29 mouse cellular contexts compared by ENCODE assay signal in genomic region chr4:88185872-88186426, GRCm38 (mm10).
DNase-seq lines count a peak whose midpoint lies in the region; ATAC-seq and TF ChIP-seq lines count a peak whose summit lies in the region.
"Had no signal": no experiment of that assay in that cellular context is flagged by ENCODE, and none has a peak within 500 bp of the region (broad histone marks: within the 10 kb centered on the region; RNA-seq: fewer than 3 reads in every experiment).

No protein-coding gene starts in this region.

- H3K4me2 ChIP-seq in liver, postnatal 0 days (ENCODE audit: low read depth, low read length), result no peak overlapping the region
- H3K4me2 ChIP-seq in lung, postnatal 0 days (replicated peaks; ENCODE audit: low read depth, low read length), result no peak overlapping the region
- H3K4me2 ChIP-seq: embryonic facial prominence, embryonic 13.5 days; embryonic facial prominence, embryonic 15.5 days; forebrain, embryonic 12.5 days had no signal

- no peaks in the 10 kb centered on the region for H3K27me3 ChIP-seq in liver, adult 2 months (ENCODE audit: control insufficient read depth, insufficient read depth, low read length)
- no peaks in the 10 kb centered on the region for H3K27me3 ChIP-seq in liver, postnatal 0 days (ENCODE audit: insufficient read depth, low read length)
- no peaks in the 10 kb centered on the region for H3K27me3 ChIP-seq in lung, postnatal 0 days (replicated peaks; ENCODE audit: insufficient read depth, low read length)
- H3K27me3 ChIP-seq: CH12.LX; embryonic facial prominence, embryonic 13.5 days; embryonic facial prominence, embryonic 15.5 days; forebrain, embryonic 12.5 days; Patski had no signal

- ATAC-seq in liver, postnatal 0 days, result no peak
- ATAC-seq in lung, postnatal 0 days, result no peak
- peak; percentile 75 for ATAC-seq in megakaryocyte, adult 5-6 weeks (ENCODE audit: poor library complexity, severe bottlenecking)
- ATAC-seq: activated CD4-positive, CD25-positive, alpha-beta regulatory T cell, adult 4 months; CD4-positive, CD25-positive, alpha-beta regulatory T cell, adult 4 months; forebrain, embryonic 14.5 days; forebrain, embryonic 16.5 days; Patski had no signal

- H3K36me3 ChIP-seq in liver, adult 2 months (ENCODE audit: control insufficient read depth, insufficient read depth, low read length), result no peaks in the 10 kb centered on the region; the same call in 1 of the 2 replicates
- no peaks in the 10 kb centered on the region for H3K36me3 ChIP-seq in liver, postnatal 0 days (replicated peaks; ENCODE audit: insufficient read depth, low read length)
- no peaks in the 10 kb centered on the region for H3K36me3 ChIP-seq in lung, postnatal 0 days (ENCODE audit: insufficient read depth, low read length)
- H3K36me3 ChIP-seq: embryonic facial prominence, embryonic 15.5 days; forebrain, embryonic 12.5 days had no signal

- 89% methylated on average over 6 of the region's 6 CpGs for WGBS in liver, adult 2 months
- 79% methylated on average over 6 of the region's 6 CpGs for WGBS in liver, postnatal 0 days (ENCODE audit: insufficient replicate concordance)
- 75% methylated on average over 6 of the region's 6 CpGs for WGBS in lung, postnatal 0 days

- H3K4me3 ChIP-seq in liver, adult 2 months (ENCODE audit: insufficient read depth, low read depth, low read length), result no peak overlapping the region
- no peak overlapping the region for H3K4me3 ChIP-seq in liver, postnatal 0 days (ENCODE audit: low read depth, low read length)
- no peak overlapping the region for H3K4me3 ChIP-seq in lung, postnatal 0 days (ENCODE audit: low read depth, low read length)
- H3K4me3 ChIP-seq: embryonic facial prominence, embryonic 13.5 days; embryonic facial prominence, embryonic 15.5 days; erythroblast, embryonic 14.5 days; forebrain, embryonic 10.5 days; forebrain, embryonic 12.5 days had no signal

- no peak for TF ChIP-seq EP300 in liver, postnatal 0 days (IDR thresholded peaks at IDR 0.05; ENCODE audit: low read depth)
- TF ChIP-seq EP300 in lung, postnatal 0 days (IDR thresholded peaks at IDR 0.05), result no peak

- no peak overlapping the region for H3K27ac ChIP-seq in liver, adult 2 months (replicated peaks; ENCODE audit: insufficient read depth, low read depth, low read length)
- no peak overlapping the region for H3K27ac ChIP-seq in liver, postnatal 0 days (ENCODE audit: low read depth)
- H3K27ac ChIP-seq in lung, postnatal 0 days (ENCODE audit: low read length), result no peak overlapping the region
- H3K27ac ChIP-seq: embryonic facial prominence, embryonic 13.5 days; embryonic facial prominence, embryonic 15.5 days; forebrain, embryonic 10.5 days; forebrain, embryonic 12.5 days had no signal

- no peaks in the 10 kb centered on the region for H3K79me2 ChIP-seq in liver, adult 2 months (ENCODE audit: control insufficient read depth, insufficient read depth, low read length)

- TF ChIP-seq CTCF in liver, adult 2 months (IDR thresholded peaks at IDR 0.05; ENCODE audit: low read depth, low read length), result no peak
- no peak for TF ChIP-seq CTCF in liver, postnatal 0 days (IDR thresholded peaks at IDR 0.05; ENCODE audit: low read depth)
- no peak for TF ChIP-seq CTCF in lung, postnatal 0 days (IDR thresholded peaks at IDR 0.05)

- TF ChIP-seq POLR2A in liver, adult 2 months (IDR thresholded peaks at IDR 0.05; ENCODE audit: extremely low read depth, insufficient read depth, low read length), result no peak

- H3K9me3 ChIP-seq in liver, postnatal 0 days (ENCODE audit: low read length), result no peaks in the 10 kb centered on the region
- H3K9me3 ChIP-seq in lung, postnatal 0 days (ENCODE audit: low read length), result no peaks in the 10 kb centered on the region
- H3K9me3 ChIP-seq: embryonic facial prominence, embryonic 13.5 days; embryonic facial prominence, embryonic 15.5 days; forebrain, embryonic 10.5 days; forebrain, embryonic 12.5 days; G1E had no signal

- no peak overlapping the region for H3K9ac ChIP-seq in liver, adult 2 months (ENCODE audit: low read depth, low read length)
- no peak overlapping the region for H3K9ac ChIP-seq in liver, postnatal 0 days (replicated peaks)
- no peak overlapping the region for H3K9ac ChIP-seq in lung, postnatal 0 days (replicated peaks; ENCODE audit: low read depth)
- H3K9ac ChIP-seq: embryonic facial prominence, embryonic 13.5 days; embryonic facial prominence, embryonic 15.5 days; forebrain, embryonic 12.5 days had no signal

- intact Hi-C loops in left cerebral cortex, postnatal 14 days (cut with DNase I), result no loop called here

- H3K4me1 ChIP-seq in liver, adult 2 months (ENCODE audit: control insufficient read depth, insufficient read depth, low read length), result peaks cover 2% of the 10 kb centered on the region; the same call in 1 of the 2 replicates
- H3K4me1 ChIP-seq in liver, postnatal 0 days (ENCODE audit: insufficient read depth), result no peaks in the 10 kb centered on the region
- no peaks in the 10 kb centered on the region for H3K4me1 ChIP-seq in lung, postnatal 0 days (ENCODE audit: insufficient read depth, low read depth, low read length)
- H3K4me1 ChIP-seq: forebrain, embryonic 10.5 days; forebrain, embryonic 12.5 days had no signal

- peak; percentile 71 for DNase-seq in liver, adult 2 months (ENCODE audit: extremely low read depth, low read depth, low spot score)
- no peak for DNase-seq in liver, postnatal 0 days
- DNase-seq in lung, postnatal 0 days (ENCODE audit: low spot score), result peak; percentile 24
- no peak for DNase-seq in lung, postnatal 10 days
- no peak for DNase-seq in left cerebral cortex, postnatal 14 days (ENCODE audit: low spot score in 2 of 2)
- no peak for DNase-seq in left cerebral cortex, adult 8-10 months (ENCODE audit: low spot score in 2 of 2)
- DNase-seq: adrenal gland, adult 2 months; adrenal gland, postnatal 10 days; adrenal gland, postnatal 25 days; B cell, adult 2 months; cerebellum, adult 11-12 months; cerebellum, adult 2 months; cerebellum, adult 9-10 months; cerebellum, postnatal 10 days; cerebellum, postnatal 25 days; embryo, embryonic 11 days had no signal

Comparison
In these comparisons a context has a peak if more than half of its experiments do, and no peak if none do; other contexts are left out.
1. DNase-seq: peak in liver, adult 2 months (single experiment) and lung, postnatal 0 days (single experiment); none in liver, postnatal 0 days (single experiment), lung, postnatal 10 days (single experiment), left cerebral cortex, postnatal 14 days (0 of 2) and left cerebral cortex, adult 8-10 months (0 of 2).